Mouse (Mus musculus) megakaryocyte progenitor cell, adult 5-6 weeks (primary cell): ENCODE measurements at regions not wholly inside any gene's neighbourhood (a gene's known extent, or its start where the extent isn't known, plus 50 kb on each side); places are given as distances from the start of the nearest gene placed in this dataset.
A peak's percentile ranks its signal among the peaks of the same experiment; 100 is the strongest.

Source experiments
- ATAC-seq: replicated peaks from 2 replicates; pipeline ENCODE4 v1.8.0; 2016; ENCODE audit warnings: mild to moderate bottlenecking, moderate TSS enrichment, inconsistent platforms; ENCODE audit not compliant: poor library complexity

GRCm38 (mm10) chr4:106859476-106859875 lies 51.0 kb upstream of the Ssbp3 start:
- no peak for ATAC-seq

DNA sequence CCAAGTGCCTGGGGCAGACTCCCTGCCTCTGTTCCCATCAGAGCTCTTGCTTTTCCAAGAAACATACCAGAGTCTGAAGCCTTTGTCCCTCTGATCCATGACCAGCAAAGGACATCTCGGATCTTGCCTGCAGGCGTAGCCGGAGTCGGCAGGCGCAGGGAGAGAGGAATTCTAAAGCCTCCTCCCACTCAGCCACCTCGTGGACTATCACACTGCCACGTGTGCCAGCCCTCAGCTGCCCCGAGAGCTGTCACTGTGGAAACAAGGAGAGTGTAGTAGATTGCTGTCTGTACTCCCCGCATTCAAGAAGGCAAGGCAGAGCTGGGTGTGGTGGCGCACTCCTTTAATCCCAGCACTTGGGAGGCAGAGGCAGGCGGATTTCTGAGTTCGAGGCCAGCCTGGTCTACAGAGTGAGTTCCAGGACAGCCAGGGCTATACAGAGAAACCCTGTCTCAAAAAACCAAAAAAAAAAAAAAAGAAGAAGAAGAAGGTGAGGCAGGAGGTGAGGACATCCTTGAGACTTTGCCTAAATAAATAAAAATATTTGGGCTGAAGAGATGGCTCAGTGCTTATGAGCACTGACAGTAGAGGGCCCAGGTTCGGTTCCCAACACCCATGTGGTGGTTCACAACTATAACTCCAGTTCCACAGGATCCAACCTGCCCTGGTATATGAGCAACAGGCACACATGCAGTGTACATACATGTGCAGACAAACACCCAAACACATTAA lies 52.0 kb upstream of the Ssbp3 start:
- no peak for ATAC-seq

GRCm38 (mm10) chr4:106855771-106856170 lies 51.0 kb upstream of the Acot11 start:
- no peak for ATAC-seq

- ATAC-seq, result 0 out of 2 replicates have a peak, but pooled peaks have one; percentile 6
Measured at GRCm38 (mm10) chr4:106854361-106855309, 49.8 kb upstream of the Acot11 start.
